19 mouse cellular contexts compared by ENCODE assay signal in the genomic region with DNA sequence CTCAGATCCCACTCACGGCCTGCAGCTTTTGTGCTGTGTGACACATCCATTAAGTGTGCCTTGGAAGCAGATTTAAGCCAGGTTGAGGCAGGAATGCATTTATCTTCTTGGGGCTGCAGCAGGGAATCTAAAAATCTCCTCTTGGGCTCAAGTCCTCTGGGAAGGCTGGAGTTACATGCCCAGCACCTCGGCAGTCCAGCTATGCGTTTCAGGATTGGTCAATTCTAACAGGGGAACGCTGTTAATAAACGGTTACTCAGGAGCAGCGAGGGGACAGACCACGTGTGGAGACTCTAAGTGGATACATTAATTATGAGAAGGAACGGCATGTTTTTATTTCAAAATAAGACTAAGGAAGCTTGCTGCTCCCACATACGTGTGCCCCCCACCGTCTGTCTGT. TPM values are rescaled to one million over a fixed set of nuclear protein-coding genes. Genes with fewer than 3 reads are reported as not detected.
DNase-seq lines count a peak whose midpoint lies in the region; ATAC-seq and TF ChIP-seq lines count a peak whose summit lies in the region.
"Had no signal": no experiment of that assay in that cellular context is flagged by ENCODE, and none has a peak within 500 bp of the region (broad histone marks: within the 10 kb centered on the region; RNA-seq: fewer than 3 reads in every experiment).

No protein-coding gene starts in this region.

- H3K36me3 ChIP-seq in heart, embryonic 13.5 days = no peaks in the 10 kb centered on the region
- H3K36me3 ChIP-seq in embryonic facial prominence, embryonic 12.5 days = no peaks in the 10 kb centered on the region
- H3K36me3 ChIP-seq in limb, embryonic 11.5 days (ENCODE audit: control insufficient read depth, insufficient read depth, low read length) = no peaks in the 10 kb centered on the region
- H3K36me3 ChIP-seq: hindbrain, embryonic 12.5 days; liver, embryonic 13.5 days; midbrain, embryonic 10.5 days had no signal

- DNase-seq in heart, postnatal 4 days = no peak
- peak in 1 of 2 experiments; percentile 28 for DNase-seq in left cerebral cortex, adult 2 months (ENCODE audit: extremely low spot score in 1 of 2, low spot score in 2 of 2)
- DNase-seq in left cerebral cortex, adult 9 months (ENCODE audit: low spot score in 2 of 2) = no peak
- no peak for DNase-seq in limb, embryonic 11.5 days (ENCODE audit: low spot score)
- no peak for DNase-seq in right cerebral cortex, postnatal 25 days
- DNase-seq: adrenal gland, adult 2 months; cerebellum, adult 11 months; cerebellum, postnatal 25 days; forebrain, postnatal 0 days; heart, adult 11 months; kidney, adult 2 months; liver, embryonic 13.5 days; lung, postnatal 14 days; thymus, postnatal 25 days had no signal

- TF ChIP-seq CTCF in left cerebral cortex, adult 2 months (IDR thresholded peaks at IDR 0.05) = no peak

- no peak for ATAC-seq in heart, embryonic 13.5 days (ENCODE audit: extremely low read depth, insufficient number of reproducible peaks, low FRiP score, low TSS enrichment)
- ATAC-seq in embryonic facial prominence, embryonic 12.5 days (ENCODE audit: insufficient number of reproducible peaks, insufficient read depth, low FRiP score, low TSS enrichment) = no peak
- no peak for ATAC-seq in limb, embryonic 11.5 days (ENCODE audit: insufficient number of reproducible peaks, low FRiP score, low TSS enrichment, low read depth)
- ATAC-seq in megakaryocyte-erythroid progenitor cell, adult 5-6 weeks (replicated peaks; ENCODE audit: low FRiP score, low TSS enrichment, poor library complexity, severe bottlenecking) = no peak
- ATAC-seq: forebrain, postnatal 0 days had no signal

- H3K4me3 ChIP-seq in heart, embryonic 13.5 days = no peak overlapping the region
- H3K4me3 ChIP-seq in left cerebral cortex, adult 2 months = no peak overlapping the region
- H3K4me3 ChIP-seq in embryonic facial prominence, embryonic 12.5 days = no peak overlapping the region
- no peak overlapping the region for H3K4me3 ChIP-seq in limb, embryonic 11.5 days (ENCODE audit: low read depth, low read length)
- H3K4me3 ChIP-seq: hindbrain, embryonic 12.5 days; liver, embryonic 13.5 days; midbrain, embryonic 10.5 days had no signal

- H3K4me2 ChIP-seq in heart, embryonic 13.5 days = no peak overlapping the region
- no peak overlapping the region for H3K4me2 ChIP-seq in embryonic facial prominence, embryonic 12.5 days (replicated peaks)
- H3K4me2 ChIP-seq in limb, embryonic 11.5 days (ENCODE audit: low read depth, severe bottlenecking) = no peak overlapping the region
- H3K4me2 ChIP-seq: hindbrain, embryonic 12.5 days; liver, embryonic 13.5 days had no signal

- H3K9ac ChIP-seq in heart, embryonic 13.5 days = 0 out of 2 replicates have a peak overlapping the region, but pooled peaks have one; percentile 14
- H3K9ac ChIP-seq in embryonic facial prominence, embryonic 12.5 days = no peak overlapping the region
- H3K9ac ChIP-seq in limb, embryonic 11.5 days (ENCODE audit: low read length) = no peak overlapping the region
- H3K9ac ChIP-seq: forebrain, postnatal 0 days; hindbrain, embryonic 12.5 days; liver, embryonic 13.5 days had no signal

- 0 out of 2 replicates have a peak, but pooled peaks cover 3% of the 10 kb centered on the region for H3K27me3 ChIP-seq in heart, embryonic 13.5 days (replicated peaks)
- H3K27me3 ChIP-seq in embryonic facial prominence, embryonic 12.5 days = no peaks in the 10 kb centered on the region
- H3K27me3 ChIP-seq in limb, embryonic 11.5 days (ENCODE audit: control insufficient read depth, insufficient read depth, low read length) = no peaks in the 10 kb centered on the region
- H3K27me3 ChIP-seq: liver, embryonic 13.5 days had no signal

- H3K4me1 ChIP-seq in heart, embryonic 13.5 days = peaks cover 27% of the 10 kb centered on the region
- peaks cover 17% of the 10 kb centered on the region for H3K4me1 ChIP-seq in embryonic facial prominence, embryonic 12.5 days
- peaks cover 7% of the 10 kb centered on the region for H3K4me1 ChIP-seq in limb, embryonic 11.5 days (ENCODE audit: control insufficient read depth, insufficient read depth, low read length)

- intact Hi-C loops in left cerebral cortex, adult 2 months (cut with DNase I) = no loop called here

- H3K9me3 ChIP-seq in heart, embryonic 13.5 days = peaks cover 5% of the 10 kb centered on the region; the same call in 1 of the 2 replicates
- H3K9me3 ChIP-seq in embryonic facial prominence, embryonic 12.5 days = 0 out of 2 replicates have a peak, but pooled peaks cover 3% of the 10 kb centered on the region
- no peaks in the 10 kb centered on the region for H3K9me3 ChIP-seq in limb, embryonic 11.5 days (ENCODE audit: control insufficient read depth, low read length)
- H3K9me3 ChIP-seq: hindbrain, embryonic 12.5 days; liver, embryonic 13.5 days; midbrain, embryonic 10.5 days had no signal

- WGBS in heart, embryonic 13.5 days = 42% methylated on average over 10 of the region's 10 CpGs
- WGBS in embryonic facial prominence, embryonic 12.5 days = 40% methylated on average over 10 of the region's 10 CpGs
- 54% methylated on average over 10 of the region's 10 CpGs for WGBS in limb, embryonic 11.5 days

- H3K27ac ChIP-seq in heart, embryonic 13.5 days (replicated peaks) = peak overlapping the region; percentile 17; the same call in 1 of the 2 replicates
- H3K27ac ChIP-seq in left cerebral cortex, adult 2 months = peak overlapping the region; percentile 36; the same call in 1 of the 2 replicates
- peak overlapping the region; percentile 74 for H3K27ac ChIP-seq in embryonic facial prominence, embryonic 12.5 days
- H3K27ac ChIP-seq in limb, embryonic 11.5 days (replicated peaks; ENCODE audit: low read depth, low read length) = peak overlapping the region; percentile 48; the same call in 1 of the 2 replicates
- H3K27ac ChIP-seq: hindbrain, embryonic 12.5 days; liver, embryonic 13.5 days; midbrain, embryonic 10.5 days had no signal

RNA-seq across cellular contexts. Expression of a gene that starts 14.7 kb away (rescaled TPM):
- polyA plus RNA-seq in heart, embryonic 13.5 days (2015; fragmentation: Nextera tagmentation; extraction: Ambion mirVana) = 11.3 and 11.9 TPM in 2 replicates
- 10 to 100 TPM; 20.7 to 20.9 TPM for total RNA-seq in heart, postnatal 4 days (2021)
- total RNA-seq in left cerebral cortex, adult 2 months (2021) = 10 to 100 TPM; 60.0 to 69.0 TPM
- 37.4 and 38.6 TPM in 2 replicates for polyA plus RNA-seq in embryonic facial prominence, embryonic 12.5 days (2016; fragmentation: Nextera tagmentation; extraction: Ambion mirVana)
- 21.0 and 24.0 TPM in 2 replicates for polyA plus RNA-seq in limb, embryonic 11.5 days (2014; fragmentation: Nextera tagmentation; extraction: Ambion mirVana)
- total RNA-seq in megakaryocyte-erythroid progenitor cell, adult 5-6 weeks (2014; fragmentation: Nextera tagmentation) = 14.1 and 19.7 TPM in 2 replicates
- 11.9 and 15.9 TPM in 2 replicates for total RNA-seq in megakaryocyte-erythroid progenitor cell, adult 5-6 weeks (2017)

Comparison
In these comparisons a context has a peak if more than half of its experiments do, and no peak if none do; other contexts are left out.
1. H3K27ac ChIP-seq: peak in every context shown above with its lines; median percentile 74 in embryonic facial prominence, embryonic 12.5 days; 48 in limb, embryonic 11.5 days; 36 in left cerebral cortex, adult 2 months; 17 in heart, embryonic 13.5 days.